Mouse (Mus musculus) thymus, adult 2 months (tissue): ENCODE data around the gene Wdr19. TPM values are rescaled to one million over a fixed set of nuclear protein-coding genes. Genes with fewer than 3 reads are reported as not detected.

ENCODE experiments used
- DNase-seq: peaks from one replicate; pipeline ENCODE4 v3.0.0; 2021
- H3K27ac ChIP-seq: fragments of 200-500 bp; 2 replicates; pipeline ENCODE4 v1.5.1; 2012; ENCODE audit warnings: low read length, control low read depth; ENCODE audit not compliant: control insufficient read depth, insufficient read depth
- H3K27me3 ChIP-seq: fragments of 200-500 bp; 2 replicates; pipeline ENCODE4 v1.6.1; 2012; ENCODE audit warnings: mild to moderate bottlenecking, low read length, moderate library complexity, mixed read lengths; ENCODE audit not compliant: control insufficient read depth, insufficient read depth
- H3K36me3 ChIP-seq: fragments of 200-500 bp; 2 replicates; pipeline ENCODE4 v1.6.1; 2012; ENCODE audit warnings: mild to moderate bottlenecking, low read length, moderate library complexity; ENCODE audit not compliant: control insufficient read depth, insufficient read depth
- H3K4me1 ChIP-seq: fragments of 200-500 bp; replicated peaks from 2 replicates; pipeline ENCODE4 v1.6.1; 2012; ENCODE audit warnings: low read length; ENCODE audit not compliant: control insufficient read depth, insufficient read depth
- H3K4me3 ChIP-seq: fragments of 200-500 bp; 2 replicates; pipeline ENCODE4 v1.5.1; 2012; ENCODE audit warnings: mild to moderate bottlenecking, low read length, control low read depth, moderate library complexity; ENCODE audit not compliant: control insufficient read depth, insufficient read depth
- CTCF ChIP-seq: fragments of 200-500 bp; IDR thresholded peaks from 2 replicates; pipeline ENCODE4 v1.5.1; 2012; ENCODE audit warnings: mild to moderate bottlenecking, control low read depth, low read length, moderate library complexity, borderline replicate concordance; ENCODE audit not compliant: control insufficient read depth, poor library complexity, insufficient read depth; ENCODE audit errors: extremely low read depth
- POLR2A ChIP-seq: fragments of 200-500 bp; IDR thresholded peaks from 2 replicates; pipeline ENCODE4 v1.6.1; 2012; ENCODE audit warnings: mild to moderate bottlenecking, low read length, control low read depth, moderate library complexity; ENCODE audit not compliant: control insufficient read depth, poor library complexity, insufficient read depth; ENCODE audit errors: extremely low read depth
- WGBS: fragments of 180-500 bp; shearing (Covaris S2); methylation state at CpG from one replicate; pipeline ENCODE4 v1.1.7; 2018; 5-methylcytosine and 5-hydroxymethylcytosine counted together
- polyA plus RNA-seq: library from polyadenylated mRNA; depleted of rRNA; stranded (reverse); fragments of >200 nt; gene quantifications from 2 replicates; pipeline ENCODE4 v1.2.3, GENCODE M21; 2012; rRNA removed

Gene Wdr19
- polyA plus RNA-seq: 2.1 and 2.2 TPM in 2 replicates

DNA sequence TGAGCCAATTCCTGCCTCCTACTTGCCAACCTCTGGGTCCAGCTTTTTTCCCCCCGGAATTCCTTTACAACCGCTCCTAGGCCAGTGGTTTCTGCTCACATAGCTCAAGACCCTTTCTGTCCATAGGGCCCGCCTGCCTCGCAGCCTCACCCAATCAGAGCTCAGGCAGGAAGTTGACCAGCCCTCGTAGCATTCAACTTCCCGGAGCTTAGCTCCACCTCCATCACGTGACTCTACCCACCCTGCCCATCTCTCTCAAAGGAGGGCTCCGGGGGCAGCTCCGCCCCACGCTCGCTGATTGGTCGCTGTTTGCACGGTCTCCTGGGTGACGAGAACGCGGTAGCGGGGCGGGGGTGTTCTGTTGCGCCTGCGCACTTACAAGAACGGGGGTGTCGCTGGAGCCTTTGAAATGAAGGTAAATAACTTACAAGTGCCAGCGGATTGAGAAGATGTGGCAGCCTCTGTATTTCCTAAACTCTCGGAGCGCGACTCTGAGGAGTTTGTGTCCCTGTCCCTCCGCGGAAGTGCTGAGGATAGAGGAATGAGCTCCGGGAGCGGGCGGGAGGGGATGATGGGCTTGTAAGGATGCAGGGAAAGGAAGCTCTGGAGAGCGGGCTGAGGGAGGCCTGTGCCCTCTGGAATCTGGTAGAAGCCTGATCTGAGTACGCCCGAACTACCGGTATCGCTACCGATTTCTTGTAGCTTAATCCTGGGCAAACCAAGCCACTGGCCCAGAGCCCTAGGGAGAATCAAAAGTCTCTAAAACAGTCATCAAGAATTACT is at the start of gene Wdr19:
TSS of gene Wdr19 (plus strand) at position 351 of the 783 bp plus-strand sequence.
- peak; percentile 99 for DNase-seq
- TF ChIP-seq CTCF: no peak
- TF ChIP-seq POLR2A: peak; percentile 58; the same call in 1 of the 2 replicates
- Histone ChIP-seq H3K27ac (peak within 1 kb of the TSS; percentile 34; the same call in 1 of the 2 replicates), H3K27me3 (no peaks in the 10 kb centered on the region), H3K4me3 (peak within 1 kb of the TSS; percentile 58), H3K4me1 (peaks cover 4% of the 10 kb centered on the region), H3K36me3 (no peaks in the 10 kb centered on the region)
- WGBS: under 1% methylated on average over 37 of the region's 37 CpGs

DNA sequence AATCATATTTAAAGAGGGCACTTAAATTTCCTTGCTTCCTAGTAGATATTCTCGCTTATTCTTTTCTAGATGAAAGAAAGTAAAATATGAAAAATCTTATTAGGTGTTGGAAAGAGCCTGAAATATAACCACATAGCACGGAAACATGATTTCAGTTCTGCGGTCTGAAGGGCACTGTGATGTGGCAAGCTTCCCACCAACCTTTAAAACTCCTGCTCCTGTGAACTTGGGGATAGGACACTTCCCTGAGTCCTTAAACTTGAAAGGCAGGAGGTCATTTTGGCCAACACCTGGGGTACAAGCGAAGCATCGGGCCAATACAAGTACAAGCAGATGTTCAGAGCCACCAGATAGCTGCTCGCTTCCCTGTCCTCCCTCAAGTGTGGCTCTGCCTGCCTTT is 49.8 kb upstream of the Wdr19 start:
- DNase-seq: no peak

DNA sequence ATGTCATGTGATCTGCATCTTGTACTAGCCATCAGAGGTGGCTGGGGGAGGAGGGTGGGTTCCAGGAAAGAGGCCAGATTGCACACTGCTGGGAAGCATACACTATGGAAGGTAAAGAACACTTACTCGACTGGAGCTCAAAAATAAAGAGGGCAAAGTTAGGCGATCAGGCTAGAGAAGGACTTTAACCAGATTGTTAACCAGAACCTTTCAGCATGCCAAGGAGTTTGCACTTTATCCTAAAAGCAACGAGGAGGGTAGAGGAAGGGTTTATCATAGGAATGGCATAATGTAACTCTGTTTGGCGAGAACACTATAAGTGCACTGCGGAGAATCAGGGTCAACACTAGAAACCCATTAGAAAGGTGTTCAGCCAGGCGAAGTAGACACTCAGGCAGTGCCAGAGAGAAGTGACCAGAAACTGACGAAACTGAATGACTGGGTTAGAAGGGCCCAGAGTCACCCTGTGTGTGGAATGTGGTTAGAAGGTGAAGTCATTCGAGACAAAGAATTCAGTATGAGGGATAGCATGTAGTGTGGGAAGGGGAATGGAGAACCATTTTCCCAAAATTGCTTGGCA is 49.0 kb upstream of the Wdr19 start:
- 95% methylated on average over 8 of the region's 8 CpGs for WGBS
- no peaks in the 10 kb centered on the region for H3K27me3 ChIP-seq
- H3K4me3 ChIP-seq: no peak overlapping the region
- no peak for TF ChIP-seq CTCF
- TF ChIP-seq POLR2A: no peak
- H3K36me3 ChIP-seq: no peaks in the 10 kb centered on the region
- H3K27ac ChIP-seq: no peak overlapping the region
- DNase-seq: no peak
- no peaks in the 10 kb centered on the region for H3K4me1 ChIP-seq

More for the DNA sequence above, 49.8 kb upstream of the Wdr19 start:
- TF ChIP-seq POLR2A (no peak), CTCF (no peak)
- Histone ChIP-seq H3K4me3 (no peak overlapping the region), H3K27me3 (no peaks in the 10 kb centered on the region), H3K4me1 (no peaks in the 10 kb centered on the region), H3K27ac (no peak overlapping the region), H3K36me3 (no peaks in the 10 kb centered on the region)
- 97% methylated on average over 6 of the region's 6 CpGs for WGBS

DNA sequence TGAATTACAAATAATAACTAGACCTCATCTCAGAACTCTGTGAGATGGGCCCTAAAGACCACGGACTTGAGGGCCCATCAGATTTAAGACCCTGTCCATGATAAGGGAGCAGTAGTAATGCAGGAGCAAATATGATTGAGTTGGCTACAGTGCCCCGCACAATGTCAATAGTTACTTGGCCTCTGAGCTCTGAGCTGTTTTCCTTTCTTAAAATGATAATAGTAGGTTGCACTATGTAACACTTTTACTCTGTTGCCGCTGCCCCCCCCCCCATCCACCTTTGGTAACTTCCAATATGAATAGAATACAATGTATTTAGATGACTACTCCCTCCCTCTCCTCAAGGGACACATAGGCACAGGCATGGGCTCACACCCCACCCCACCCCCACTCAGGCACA is 48.2 kb upstream of the Wdr19 start:
- 97% methylated on average over 3 of the region's 3 CpGs for WGBS
- Histone ChIP-seq H3K36me3 (no peaks in the 10 kb centered on the region), H3K27me3 (no peaks in the 10 kb centered on the region), H3K4me1 (no peaks in the 10 kb centered on the region), H3K4me3 (no peak overlapping the region), H3K27ac (no peak overlapping the region)
- no peak for TF ChIP-seq CTCF
- DNase-seq: no peak

DNA sequence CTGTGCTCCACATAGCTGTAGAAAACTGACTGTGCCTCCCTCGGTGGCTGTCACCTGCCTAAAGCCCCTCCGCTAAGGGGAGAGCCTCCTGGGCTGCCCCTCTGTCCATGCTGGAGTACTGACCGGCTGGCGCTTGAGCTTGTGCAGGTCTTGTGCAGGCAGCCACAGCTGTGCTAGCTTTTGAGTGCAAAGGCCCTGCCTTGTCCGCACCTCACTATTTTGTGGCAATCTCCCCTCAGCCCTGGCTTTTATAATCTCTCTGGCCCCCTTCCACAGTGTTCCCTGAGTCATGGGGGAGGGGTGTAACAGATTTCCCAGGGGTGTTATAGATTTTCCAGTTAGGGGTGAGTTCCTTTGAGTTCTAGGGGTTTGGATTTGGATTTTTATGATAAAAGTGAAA is 47.7 kb upstream of the Wdr19 start:
- Histone ChIP-seq H3K27ac (no peak overlapping the region), H3K27me3 (no peaks in the 10 kb centered on the region), H3K4me3 (no peak overlapping the region), H3K4me1 (no peaks in the 10 kb centered on the region), H3K36me3 (no peaks in the 10 kb centered on the region)
- TF ChIP-seq CTCF (no peak), POLR2A (no peak)
- DNase-seq: no peak
- 97% methylated on average over 5 of the region's 5 CpGs for WGBS

DNA sequence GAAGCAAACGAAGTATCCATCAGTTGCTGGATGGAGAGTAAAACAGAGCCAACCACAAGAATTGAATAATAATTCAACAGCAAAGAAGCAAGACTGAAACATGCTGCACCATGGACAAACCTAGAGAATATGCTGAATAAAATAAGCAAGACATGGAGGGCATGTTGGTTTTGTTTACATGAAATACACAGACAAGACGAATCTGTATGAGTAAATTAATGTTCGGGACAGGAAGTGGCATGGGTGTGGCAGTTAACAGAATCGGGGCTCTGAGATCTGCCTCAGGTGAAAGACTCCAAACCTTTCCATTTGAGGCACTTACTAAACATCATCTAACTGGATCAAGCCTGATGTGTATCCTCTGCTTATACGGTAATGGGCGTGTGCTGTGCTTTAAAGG is 45.2 kb upstream of the Wdr19 start:
- Histone ChIP-seq H3K36me3 (no peaks in the 10 kb centered on the region), H3K4me1 (no peaks in the 10 kb centered on the region), H3K27me3 (no peaks in the 10 kb centered on the region), H3K27ac (no peak overlapping the region), H3K4me3 (no peak overlapping the region)
- no peak for DNase-seq
- TF ChIP-seq POLR2A (no peak), CTCF (no peak)
- WGBS: 82% methylated on average over 6 of the region's 6 CpGs

DNA sequence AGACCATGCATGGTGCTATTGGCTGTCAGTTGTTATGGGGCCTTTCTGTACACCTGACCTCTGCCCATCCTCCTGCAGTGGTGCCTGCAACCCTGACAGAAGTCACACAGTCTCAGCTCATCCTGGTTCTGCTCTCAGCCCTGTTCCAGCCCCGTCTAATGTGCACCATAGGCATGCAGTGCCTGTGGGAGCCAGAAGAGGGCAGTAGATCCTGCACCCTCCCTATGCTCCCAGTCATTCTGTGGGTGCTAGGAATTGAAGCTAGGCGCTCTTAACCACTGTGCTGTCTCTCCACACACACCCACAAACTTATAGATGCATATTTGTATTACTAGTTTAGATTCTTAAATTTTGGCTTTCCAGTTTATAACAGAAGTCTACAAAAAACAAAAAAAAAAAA is 42.6 kb upstream of the Wdr19 start:
- no peak overlapping the region for H3K27ac ChIP-seq
- no peaks in the 10 kb centered on the region for H3K4me1 ChIP-seq
- H3K36me3 ChIP-seq: no peaks in the 10 kb centered on the region
- 87% methylated on average over 2 of the region's 2 CpGs for WGBS
- H3K4me3 ChIP-seq: no peak overlapping the region
- no peak for TF ChIP-seq POLR2A
- TF ChIP-seq CTCF: peak; percentile 77; the same call in 1 of the 2 replicates
- DNase-seq: peak; percentile 58
- H3K27me3 ChIP-seq: no peaks in the 10 kb centered on the region
